Mouse (Mus musculus) cortical plate, adult 2 months (tissue): ENCODE results near the gene Mrps10.

Experiments
- CTCF ChIP-seq: fragments of 200-500 bp; IDR thresholded peaks from 2 replicates; pipeline ENCODE4 v1.5.1; 2011; ENCODE audit warnings: mild to moderate bottlenecking, control low read depth, low read length; ENCODE audit not compliant: insufficient read depth; ENCODE audit errors: extremely low read depth
- POLR2A ChIP-seq: fragments of 200-500 bp; IDR thresholded peaks from 2 replicates; pipeline ENCODE4 v1.6.1; 2011; ENCODE audit warnings: mild to moderate bottlenecking, low read length, control low read depth; ENCODE audit not compliant: insufficient read depth; ENCODE audit errors: extremely low read depth

- no peak for TF ChIP-seq CTCF
- no peak for TF ChIP-seq POLR2A
Measured at GRCm38 (mm10) chr17:47343121-47343520, 25.6 kb upstream of the Mrps10 start.
